Mouse (Mus musculus): ENCODE results near the gene OR5BS1P.
"Not testable (repeated sequence)": the region's sequence is repeated elsewhere in the genome, so short reads cannot be mapped to it uniquely, and the experiment has no call there.

OR5BS1P gene

DNA sequence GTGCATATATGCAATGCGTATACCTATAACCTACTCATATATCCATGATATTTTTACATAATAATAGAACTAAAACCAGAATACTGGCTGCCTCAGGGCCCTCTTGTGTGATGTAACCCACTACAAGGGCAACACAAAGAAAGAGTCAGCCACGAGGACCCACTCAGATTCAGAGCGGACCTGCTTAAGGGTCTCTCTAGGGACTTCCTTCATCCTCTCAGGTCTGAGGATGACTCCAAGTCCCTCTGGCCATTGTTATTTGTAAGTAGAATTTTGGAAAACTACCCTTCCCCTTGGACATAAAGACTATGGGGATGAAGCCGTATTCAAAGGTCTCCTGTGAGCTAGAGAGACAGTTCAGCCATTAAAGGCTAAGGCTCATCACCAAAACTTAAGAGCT lies at the start of gene OR5BS1P:
TSS of gene OR5BS1P (plus strand) at position 301 of the 400 bp plus-strand sequence.
- no peak for DNase-seq

DNA sequence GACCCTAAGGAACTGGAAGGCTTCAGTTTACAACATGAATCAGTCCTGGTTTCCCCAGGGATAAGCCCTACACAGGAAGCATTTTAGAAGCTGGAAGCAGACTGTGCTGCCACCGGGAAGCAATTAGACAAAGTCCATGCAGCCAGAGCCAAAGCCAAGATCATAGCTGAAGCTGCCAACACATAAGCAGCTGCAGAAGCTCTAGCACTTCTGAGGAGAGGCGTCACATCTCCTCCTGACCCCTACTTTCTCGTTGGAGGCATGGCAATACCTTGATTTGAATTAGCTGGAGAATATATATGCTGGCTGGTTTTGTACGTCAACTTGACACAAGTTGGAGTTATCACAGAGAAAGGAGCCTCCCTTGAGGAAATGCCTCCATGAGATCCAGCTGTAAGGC lies 48.8 kb upstream of the OR5BS1P start:
- DNase-seq = no peak

DNA sequence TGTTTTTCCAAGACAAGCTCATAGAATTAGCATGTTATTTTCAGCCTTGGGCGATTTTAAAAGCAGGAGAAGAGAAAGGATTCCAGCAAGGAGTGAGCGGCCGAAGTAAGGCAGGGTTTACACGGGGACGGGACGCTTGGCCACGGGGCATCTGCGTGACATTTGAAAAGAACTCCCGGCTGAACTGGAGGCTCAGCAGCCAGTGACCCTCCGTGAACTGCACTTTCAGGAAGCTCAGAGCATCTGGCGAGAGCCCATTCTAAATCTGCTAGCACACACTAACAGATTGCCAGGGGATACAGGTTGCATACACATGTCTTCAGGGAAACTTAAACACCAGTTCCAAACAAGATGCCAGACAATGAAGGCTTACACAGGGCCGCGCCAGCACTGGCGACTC lies 45.4 kb upstream of the OR5BS1P start:
- DNase-seq = no peak

DNA sequence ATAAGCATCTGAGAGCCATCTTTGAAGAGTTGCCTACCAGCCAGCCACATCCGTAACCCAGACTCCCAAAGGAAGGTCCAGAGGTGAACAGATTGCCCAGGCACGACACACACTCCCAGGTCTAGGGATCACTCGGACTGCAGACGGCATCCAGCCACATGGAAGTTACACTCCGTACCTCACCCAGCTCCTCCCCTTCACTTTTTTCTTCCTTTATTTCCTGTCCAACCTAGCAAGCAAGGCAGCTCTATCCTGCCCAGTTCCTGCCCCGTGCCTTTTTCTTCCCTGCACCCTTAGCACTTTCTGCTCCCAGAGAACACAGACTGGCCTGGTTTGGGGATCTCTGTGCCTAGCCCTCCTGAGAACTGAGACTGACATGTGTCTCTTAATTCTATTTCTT lies 44.9 kb upstream of the OR5BS1P start:
- DNase-seq = no peak

DNA sequence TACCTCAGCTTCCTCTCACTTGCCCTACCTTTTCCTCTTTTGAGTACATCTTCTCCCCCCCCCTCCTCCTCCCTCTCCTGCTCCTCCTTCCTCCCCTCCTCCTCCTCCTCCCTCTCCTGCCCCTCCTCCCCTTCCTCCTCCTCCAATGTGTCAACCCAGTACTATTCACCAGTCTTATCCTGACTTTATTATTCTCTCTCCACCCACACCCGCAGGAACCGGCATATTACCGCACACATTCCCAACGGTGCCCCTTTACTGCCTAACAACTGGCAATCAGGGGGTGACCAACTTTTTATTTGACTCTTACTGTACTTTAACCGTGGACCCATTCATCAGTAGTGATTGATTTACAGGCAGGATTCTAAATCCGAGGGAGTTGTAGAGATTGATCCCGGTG lies 44.5 kb upstream of the OR5BS1P start:
- no peak for DNase-seq

DNA sequence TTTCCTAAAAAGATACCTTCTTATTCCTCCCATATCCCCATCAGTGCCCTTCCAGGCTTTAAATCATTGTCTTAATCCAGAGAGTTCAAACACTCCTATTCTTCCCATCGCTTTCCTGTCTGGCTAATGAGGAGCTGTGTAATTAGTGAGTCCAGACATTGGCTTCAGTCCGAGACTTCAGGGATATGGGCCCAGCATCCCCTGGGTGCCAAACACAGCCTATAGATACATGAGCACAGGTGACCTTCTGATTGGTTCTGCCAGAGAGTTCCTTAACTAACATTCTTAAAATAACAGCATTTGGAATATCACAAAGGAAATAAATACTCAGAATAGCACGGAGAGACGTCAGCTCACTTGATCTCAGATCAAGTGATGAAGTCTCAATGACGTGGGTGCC lies 38.8 kb upstream of the OR5BS1P start, which contains the start of gene Olfr282:
TSS of gene Olfr282 (plus strand) at position 301 of the 400 bp plus-strand sequence.
- not testable (repeated sequence) for DNase-seq

DNA sequence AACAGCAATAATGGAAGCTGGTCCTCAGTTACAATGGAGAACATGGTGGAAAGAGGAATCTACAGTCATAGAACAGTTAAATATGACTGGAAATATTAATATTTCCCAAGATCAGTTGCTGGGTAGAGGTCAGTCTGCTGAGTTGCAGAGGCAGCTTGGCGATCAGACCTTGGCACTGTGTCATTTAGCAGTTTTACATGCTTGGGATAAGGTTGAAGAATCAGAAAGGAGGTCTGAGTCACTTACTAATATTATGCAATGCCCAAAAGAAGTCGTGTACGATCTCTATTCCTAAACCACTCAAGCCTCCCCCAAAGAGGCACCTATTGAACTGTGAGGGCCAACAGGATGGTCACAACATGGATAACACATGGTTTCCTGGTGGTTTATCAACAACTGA lies 25.1 kb upstream of the OR5BS1P start:
- no peak for DNase-seq

DNA sequence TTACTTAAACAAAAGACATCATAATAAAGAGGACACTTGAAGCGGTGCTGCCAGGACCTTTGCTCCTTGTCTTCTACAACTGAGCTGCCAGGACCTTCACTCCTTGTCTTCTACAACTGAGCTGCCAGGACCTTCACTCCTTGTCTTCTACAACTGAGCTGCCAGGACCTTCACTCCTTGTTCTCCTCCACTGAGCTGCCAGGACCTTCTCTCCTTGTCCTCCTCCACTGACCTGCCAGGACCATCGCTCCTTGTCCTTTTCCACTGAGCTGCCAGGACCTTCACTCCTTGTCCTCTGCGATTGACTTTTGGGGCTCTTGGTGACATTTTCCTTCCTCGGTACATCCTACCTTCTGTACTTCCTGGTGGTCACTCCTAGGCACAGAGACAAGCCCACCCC lies 21.2 kb upstream of the OR5BS1P start:
- no peak for DNase-seq

DNA sequence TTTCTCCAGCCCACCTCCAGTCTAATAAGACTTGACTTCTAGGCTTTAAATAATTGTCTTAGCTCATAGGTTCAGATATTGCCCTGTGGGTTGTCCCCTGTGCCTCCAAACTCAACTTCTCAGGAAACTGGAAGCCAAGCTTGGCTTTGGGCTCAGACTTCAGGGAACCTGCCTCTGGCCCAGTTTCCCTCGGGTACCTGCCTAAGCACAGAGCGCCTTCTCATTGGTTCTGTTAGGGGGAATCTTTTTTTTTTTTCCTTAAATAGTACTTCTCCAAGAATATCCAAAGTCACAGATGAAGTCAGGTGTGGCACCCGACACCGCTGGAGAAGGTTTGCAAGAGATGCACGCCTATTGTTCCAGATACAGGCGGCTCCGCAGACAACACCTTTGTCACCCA lies 17.4 kb upstream of the OR5BS1P start, which contains the start of gene Olfr281:
TSS of gene Olfr281 (plus strand) at position 301 of the 400 bp plus-strand sequence.
- DNase-seq = no peak

DNA sequence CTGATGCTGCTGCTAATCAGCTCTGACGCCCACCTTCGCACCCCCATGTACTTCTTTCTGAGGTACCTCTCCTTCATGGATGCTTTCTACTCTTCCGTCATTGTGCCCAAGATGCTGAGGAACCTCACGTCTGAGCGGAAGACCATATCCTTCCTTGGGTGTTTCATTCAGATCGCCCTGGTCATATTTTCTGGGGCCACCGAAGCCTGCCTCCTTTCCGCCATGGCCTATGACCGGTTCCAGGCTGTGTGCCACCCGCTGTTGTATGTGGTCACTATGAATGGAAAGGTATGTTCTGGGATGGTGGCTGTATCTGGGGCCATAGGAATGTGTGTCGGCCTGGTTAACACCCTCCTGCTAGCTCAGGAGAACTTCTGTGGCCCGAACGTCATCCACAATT lies 1.8 kb downstream of the OR5BS1P start:
- DNase-seq = no peak

DNA sequence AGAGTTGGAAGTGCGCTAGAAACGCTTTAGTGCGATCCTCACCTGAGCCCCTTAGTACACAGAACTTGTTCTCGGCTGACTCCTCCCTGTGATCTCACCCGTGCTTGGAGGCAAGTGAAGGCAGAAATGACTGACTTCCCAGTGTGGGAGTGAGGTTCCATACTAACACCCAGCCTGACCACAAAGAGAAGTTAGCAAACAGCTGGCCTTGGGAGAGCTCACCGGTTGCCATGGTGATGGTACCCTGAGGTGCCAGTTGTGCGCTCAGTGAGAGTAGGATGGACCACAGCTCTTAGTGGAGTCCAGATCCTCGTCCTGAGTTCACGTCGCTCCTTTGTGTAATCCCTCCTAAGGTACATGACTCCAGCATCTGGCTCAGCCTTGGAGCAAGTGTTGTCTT lies 5.3 kb downstream of the OR5BS1P start:
- no peak for DNase-seq

DNA sequence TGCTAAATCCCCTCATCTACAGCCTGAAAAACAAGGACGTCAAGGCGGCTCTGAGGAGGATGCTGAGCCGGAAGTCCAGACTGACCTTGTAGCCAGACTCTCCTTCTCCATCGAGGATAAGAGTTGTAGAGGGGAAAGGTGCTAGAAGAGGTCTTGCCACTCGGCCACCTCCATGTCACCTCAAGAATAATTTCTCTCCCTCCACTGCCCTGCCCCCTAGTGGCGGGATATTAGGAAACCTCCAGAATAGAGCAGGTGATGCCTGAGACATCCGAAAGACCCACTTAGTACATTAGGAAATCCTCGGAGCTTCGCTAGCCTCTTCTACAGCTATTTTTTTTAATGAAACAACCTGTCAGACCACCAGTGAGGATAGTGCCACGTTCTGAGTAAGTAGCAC lies 5.7 kb downstream of the OR5BS1P start:
- no peak for DNase-seq

DNA sequence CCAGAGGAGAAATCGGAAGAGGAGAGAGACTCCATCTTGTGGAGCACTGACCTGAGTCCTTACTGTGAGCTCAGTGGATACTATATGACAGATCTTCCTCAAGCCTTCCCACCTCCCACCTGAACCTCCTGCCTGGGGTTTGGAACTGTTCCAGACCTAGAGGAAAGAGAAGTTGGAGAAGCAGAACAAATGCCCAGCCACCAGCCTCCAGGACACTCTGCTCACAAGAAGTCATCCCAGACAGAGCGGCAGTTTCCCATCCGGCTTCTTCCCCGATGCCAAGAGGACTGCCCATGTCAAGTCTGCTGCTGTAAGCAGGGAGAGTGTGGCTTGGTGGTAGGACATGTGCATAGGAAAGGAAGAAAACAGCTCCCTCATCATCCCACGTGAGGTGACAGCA lies 6.6 kb downstream of the OR5BS1P start:
- DNase-seq = no peak

DNA sequence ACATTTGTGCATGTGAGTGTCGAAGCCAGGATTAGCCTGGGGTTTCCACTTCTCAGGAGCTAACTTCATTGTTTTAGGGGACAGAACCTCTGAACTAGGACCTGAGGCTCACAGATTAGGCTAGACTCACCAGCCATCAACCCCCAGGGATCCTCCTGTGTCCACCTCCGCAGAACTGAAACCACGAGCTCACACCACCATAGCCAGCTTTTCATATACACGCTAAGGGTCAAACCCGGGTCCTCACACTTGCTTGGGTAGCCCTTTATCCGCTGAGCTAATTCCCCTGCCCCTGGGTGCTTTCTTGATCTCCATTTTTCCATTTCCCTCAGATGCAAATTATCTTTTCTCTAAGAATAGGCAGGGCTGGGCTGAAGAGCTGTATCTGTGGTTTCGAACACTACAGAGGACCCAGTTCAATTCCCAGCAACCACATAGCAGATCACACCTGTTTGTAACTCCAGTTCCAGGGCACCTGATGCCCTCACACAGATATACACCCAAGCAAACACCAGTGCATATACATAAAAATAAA lies 9.9 kb downstream of the OR5BS1P start:
- no peak for DNase-seq

DNA sequence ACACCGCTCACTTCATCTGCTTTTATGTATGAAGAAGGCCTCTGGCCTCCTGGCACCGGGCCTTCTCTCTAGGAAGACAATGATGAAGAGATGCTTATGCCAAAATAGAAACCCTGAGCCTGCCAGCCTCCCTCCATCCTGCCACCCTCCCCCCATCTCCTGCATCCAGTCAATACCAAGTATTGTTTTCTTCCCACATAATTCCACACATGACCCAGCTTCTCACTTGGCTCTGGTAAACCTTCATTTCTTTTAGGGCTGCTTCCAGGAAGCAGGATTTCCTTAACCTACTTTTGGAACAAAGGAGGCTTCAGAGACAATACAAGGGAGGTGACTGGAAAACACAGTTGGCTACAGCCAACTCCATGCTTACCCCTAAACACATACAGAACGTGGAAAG lies 13.0 kb downstream of the OR5BS1P start, which contains the start of gene Lalba:
TSS of gene Lalba (minus strand) at position 21 of the 400 bp plus-strand sequence.
- no peak for DNase-seq

DNA sequence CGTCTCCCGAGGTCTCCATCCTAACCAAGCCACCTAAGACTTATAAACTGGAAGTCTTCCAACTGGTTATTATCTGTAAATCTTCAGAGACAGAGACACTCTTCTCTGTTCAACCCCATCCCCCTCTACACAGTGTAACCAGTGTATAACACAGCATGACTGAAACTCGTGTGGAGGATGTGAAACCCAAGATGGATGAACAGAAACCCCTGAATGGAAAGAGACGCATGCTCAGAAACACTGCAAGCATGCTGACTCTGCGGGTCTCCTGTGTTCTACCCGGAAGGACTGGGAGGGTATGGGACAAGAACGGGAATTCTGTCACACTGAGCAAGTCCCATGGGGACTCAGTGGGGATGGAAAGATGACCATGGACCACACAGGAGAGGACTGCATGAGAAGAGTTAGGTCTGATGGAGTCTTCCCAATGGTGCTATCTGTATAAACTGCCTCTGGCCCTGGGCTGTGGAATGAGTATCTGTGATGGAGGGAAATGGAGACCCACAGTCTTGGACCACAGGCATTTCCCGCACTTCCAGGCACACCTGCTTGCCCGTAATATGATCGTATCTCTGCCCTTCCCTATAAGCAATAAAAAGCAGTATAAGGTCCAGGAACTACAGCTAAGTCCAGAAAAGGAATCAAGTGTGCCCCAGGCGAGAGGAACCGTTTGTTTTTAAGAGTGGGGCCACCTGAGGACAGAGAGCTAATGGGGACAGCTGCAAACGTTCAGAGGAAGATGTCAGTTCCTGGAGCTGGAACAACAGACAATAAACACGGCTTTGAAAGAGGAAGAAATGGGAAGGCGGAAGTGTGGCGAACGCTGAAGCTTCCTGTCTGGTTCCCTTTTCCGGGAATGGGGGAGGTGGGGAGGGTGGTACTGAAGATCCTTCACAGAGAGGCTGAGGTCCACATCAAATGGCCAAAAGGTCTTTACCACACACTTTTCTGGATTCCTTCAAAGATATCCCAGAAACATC lies 14.5 kb downstream of the OR5BS1P start:
- no peak for DNase-seq

DNA sequence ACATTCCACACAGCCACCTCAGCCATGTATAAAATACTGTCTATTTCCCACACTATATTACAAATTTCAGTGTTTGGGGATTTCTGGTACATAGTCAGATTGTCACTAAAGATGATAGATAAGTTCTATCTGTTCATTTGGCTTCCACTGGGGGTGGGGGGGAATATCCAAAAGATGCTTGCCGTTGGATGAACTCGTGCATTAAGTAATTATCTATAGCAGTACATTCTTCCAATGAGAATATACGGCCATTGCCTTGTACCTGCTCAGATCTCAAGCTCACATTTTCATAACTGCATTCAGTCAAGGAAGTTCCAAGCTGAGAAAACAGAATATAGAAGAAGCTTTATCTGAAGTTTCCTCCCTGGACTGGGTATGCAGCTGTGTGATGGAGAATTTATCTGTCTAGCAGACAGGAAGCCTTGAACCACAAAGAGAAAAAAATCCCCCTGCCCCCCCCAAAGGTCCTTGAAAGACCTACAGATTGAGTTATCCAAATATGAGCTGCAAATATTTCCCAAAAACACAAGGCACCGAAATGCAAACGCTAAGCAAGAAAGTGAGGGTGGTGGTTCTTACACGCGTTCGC lies 16.8 kb downstream of the OR5BS1P start:
- DNase-seq = no peak

DNA sequence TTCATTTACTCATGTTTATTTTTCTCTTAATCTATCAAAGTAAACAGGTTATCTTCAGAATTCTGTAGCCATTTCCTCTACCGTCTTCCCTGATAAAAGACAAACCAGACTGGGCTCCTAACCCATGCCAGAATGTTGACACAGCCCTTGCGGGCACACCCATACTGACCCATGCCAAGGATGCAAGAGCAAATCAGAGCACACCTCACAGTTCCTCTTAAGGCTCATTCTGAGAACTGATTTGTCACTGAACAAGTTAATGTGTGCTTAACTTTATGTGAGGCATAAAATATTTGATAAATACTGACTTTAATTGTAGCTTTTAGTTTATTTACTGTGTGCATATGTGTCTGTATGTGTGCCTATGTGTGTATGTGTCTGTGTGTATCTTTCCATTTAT lies 21.6 kb downstream of the OR5BS1P start:
- no peak for DNase-seq

DNA sequence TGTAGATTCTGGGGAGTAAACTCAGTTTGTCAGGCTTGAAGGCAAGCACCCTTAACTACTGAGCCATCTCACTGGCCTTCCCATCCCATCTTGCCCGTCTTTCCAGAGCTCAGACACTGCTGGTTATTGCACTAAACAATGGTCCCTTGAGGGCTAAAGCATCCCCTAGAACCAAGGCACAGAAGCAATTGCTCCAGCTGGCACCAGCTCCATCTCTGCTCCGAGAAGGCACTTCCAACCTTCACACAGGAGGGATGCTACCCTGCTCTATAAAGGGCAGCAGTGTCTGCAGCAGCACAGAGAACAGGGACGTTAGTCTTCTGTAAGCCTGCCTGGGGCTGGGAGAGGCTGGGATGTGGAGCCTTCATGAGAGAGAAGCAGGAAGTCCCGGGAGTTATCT lies 22.4 kb downstream of the OR5BS1P start, which contains the start of gene Olfr279:
TSS of gene Olfr279 (plus strand) at position 301 of the 400 bp plus-strand sequence.
- no peak for DNase-seq

DNA sequence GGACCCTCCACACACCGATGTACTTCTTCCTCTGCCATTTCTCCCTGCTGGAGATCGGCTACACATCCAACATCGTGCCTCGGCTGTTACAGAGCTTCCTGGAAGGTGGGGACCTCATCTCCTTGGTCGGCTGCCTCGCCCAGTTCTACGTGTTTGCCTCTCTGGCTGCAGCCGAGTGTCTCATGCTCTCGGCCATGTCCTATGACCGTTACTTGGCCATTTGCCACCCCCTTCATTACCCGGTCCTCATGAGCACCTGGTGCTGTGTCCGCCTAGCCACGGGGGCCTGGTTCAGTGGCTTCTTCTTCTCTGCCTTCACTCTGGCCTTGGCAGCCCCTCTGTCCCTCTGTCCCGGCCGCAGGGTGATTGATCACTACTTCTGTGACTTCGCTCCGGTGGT lies 27.9 kb downstream of the OR5BS1P start:
- DNase-seq = no peak

DNA sequence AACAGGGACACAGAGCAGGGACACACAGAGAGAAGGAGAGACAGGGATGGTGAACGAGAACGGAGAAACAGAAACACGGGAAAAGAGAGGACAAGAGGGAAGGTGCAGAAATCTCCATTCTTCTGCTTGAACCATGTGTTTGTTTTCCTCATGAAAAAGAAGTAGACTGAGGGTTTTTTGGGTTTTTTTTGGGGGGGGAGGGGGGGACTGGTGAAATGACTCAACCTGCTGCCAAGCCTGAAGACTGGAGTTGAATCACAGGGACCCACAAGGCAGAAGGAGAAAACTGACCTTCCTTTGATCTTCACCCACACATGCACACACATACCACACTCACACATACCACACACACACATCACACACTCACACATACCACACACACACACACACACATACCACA lies 33.6 kb downstream of the OR5BS1P start:
- DNase-seq = no peak

DNA sequence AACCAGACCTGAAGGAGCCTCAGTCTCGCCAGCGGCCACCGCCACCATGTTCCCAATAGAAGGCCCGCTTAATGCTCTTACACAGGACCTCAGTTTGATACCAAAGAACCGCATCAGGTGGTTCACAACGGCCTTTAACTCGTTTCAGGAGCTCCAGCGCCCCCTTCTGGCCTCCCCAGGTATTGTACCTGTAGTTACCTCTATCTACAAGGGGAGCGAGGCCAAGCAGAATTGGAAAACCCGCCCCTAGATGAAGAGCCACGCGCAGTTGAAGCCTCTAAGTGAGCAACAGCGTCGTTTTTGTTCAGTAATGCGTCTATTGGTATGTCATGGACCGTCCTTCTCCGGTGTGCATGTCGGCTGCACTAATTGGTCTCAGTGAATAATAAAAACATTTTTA lies 34.8 kb downstream of the OR5BS1P start:
- peak; percentile 40 for DNase-seq

DNA sequence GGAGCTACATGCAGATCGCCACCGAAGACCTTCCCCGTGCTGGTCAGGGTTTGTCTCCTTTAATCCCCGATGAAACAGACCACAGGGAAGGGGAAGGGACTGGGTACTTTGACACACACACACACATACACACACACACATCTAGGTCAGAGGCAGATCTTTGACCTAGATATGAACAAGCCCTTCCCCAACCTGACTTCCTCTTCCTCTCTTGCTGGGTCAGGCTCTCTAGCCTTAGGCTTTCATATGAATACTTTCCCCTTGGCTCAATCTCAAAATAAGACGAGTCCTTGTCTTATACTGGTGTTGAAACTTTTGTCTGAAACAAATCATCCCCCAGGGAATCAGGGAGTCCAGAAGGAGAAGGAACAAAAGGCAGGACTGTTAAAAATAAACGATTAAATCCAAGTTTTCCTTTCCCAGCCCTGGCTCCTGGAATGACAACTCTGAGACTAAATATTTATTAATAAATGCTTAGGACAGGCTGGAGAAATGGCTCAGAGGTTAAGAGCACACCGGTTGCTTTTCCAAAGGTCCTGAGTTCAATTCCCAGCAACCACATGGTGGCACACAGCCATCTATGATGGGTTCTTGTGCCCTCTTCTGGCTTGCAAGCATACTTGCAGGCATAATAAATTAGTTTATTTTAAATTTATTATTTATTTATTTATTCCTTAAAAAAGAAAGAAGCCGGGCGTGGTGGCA lies 36.7 kb downstream of the OR5BS1P start:
- no peak for DNase-seq

Measured in right cerebral cortex, postnatal 25 days (tissue).